Mouse (Mus musculus): ENCODE measurements around the gene Cysrt1. TPM values are rescaled to one million over a fixed set of nuclear protein-coding genes. Genes with fewer than 3 reads are reported as not detected.
A peak's percentile ranks its signal among the peaks of the same experiment; 100 is the strongest.

Gene Cysrt1
- polyA plus RNA-seq, 1 experiment from 2014 or later, result 66.0 TPM

GRCm38 (mm10) chr2:25225811-25226379, 16.4 kb downstream of the Cysrt1 start:
- no peaks in the 10 kb centered on the region for H3K9me3 ChIP-seq (replicated peaks; ENCODE audit: control insufficient read depth, low read length)
- ATAC-seq (ENCODE audit: insufficient read depth, low FRiP score), result no peak
- 0 out of 2 replicates have a peak, but pooled peaks cover 5% of the 10 kb centered on the region for H3K36me3 ChIP-seq (ENCODE audit: control insufficient read depth, insufficient read depth, low read length)
- WGBS, result 68% methylated on average over 8 of the region's 8 CpGs
- H3K9ac ChIP-seq (ENCODE audit: low read length), result peak overlapping the region; percentile 75; the same call in 1 of the 2 replicates
- peak overlapping the region; percentile 99 for H3K27ac ChIP-seq (ENCODE audit: low read length)
- peak overlapping the region; percentile 60 for H3K4me2 ChIP-seq (ENCODE audit: low read depth, low read length)
- H3K4me3 ChIP-seq (replicated peaks; ENCODE audit: low read length), result peak overlapping the region; percentile 63
- H3K4me1 ChIP-seq (ENCODE audit: control insufficient read depth, insufficient read depth, low read length), result peaks cover 22% of the 10 kb centered on the region
- H3K27me3 ChIP-seq (ENCODE audit: control insufficient read depth, insufficient read depth, low read length), result no peaks in the 10 kb centered on the region

GRCm38 (mm10) chr2:25224766-25225752, 17.2 kb downstream of the Cysrt1 start:
- H3K27ac ChIP-seq (ENCODE audit: low read length), result peak overlapping the region; percentile 99
- WGBS, result 2% methylated on average over 41 of the region's 41 CpGs
- H3K9ac ChIP-seq (ENCODE audit: low read length), result peak overlapping the region; percentile 75

DNA sequence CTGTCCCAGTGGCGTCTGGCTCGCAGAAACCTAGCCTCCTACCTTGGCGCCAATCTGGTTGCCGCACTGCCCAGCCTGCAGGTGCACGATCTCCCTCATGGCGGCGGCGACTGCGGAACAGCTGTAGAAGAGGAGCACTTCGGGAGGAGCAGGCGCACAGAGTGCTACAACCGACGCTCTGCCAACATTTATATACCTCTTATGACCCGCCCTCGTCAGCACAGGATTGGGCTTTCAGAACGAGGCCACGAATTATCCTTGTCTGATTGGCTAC, 17.8 kb downstream of the Cysrt1 start, which contains the start of gene Tubb4b:
TSS of gene Tubb4b (minus strand) at position 211 of the 274 bp plus-strand sequence.
- ATAC-seq (ENCODE audit: insufficient read depth, low FRiP score), result no peak
- Histone ChIP-seq H3K36me3 (ENCODE audit: control insufficient read depth, insufficient read depth, low read length) (0 out of 2 replicates have a peak, but pooled peaks cover 5% of the 10 kb centered on the region), H3K4me2 (ENCODE audit: low read depth, low read length) (peak within 1 kb of the TSS; percentile 98), H3K27me3 (ENCODE audit: control insufficient read depth, insufficient read depth, low read length) (no peaks in the 10 kb centered on the region), H3K4me1 (ENCODE audit: control insufficient read depth, insufficient read depth, low read length) (peaks cover 22% of the 10 kb centered on the region), H3K9me3 (replicated peaks; ENCODE audit: control insufficient read depth, low read length) (no peaks in the 10 kb centered on the region), H3K27ac (ENCODE audit: low read length) (peak within 1 kb of the TSS; percentile 99), H3K9ac (ENCODE audit: low read length) (peak within 1 kb of the TSS; percentile 91), H3K4me3 (replicated peaks; ENCODE audit: low read length) (peak within 1 kb of the TSS; percentile 93)
- 0% methylated on average over 17 of the region's 17 CpGs for WGBS

More at GRCm38 (mm10) chr2:25224766-25225752, 17.2 kb downstream of the Cysrt1 start:
- Histone ChIP-seq H3K27me3 (ENCODE audit: control insufficient read depth, insufficient read depth, low read length) (no peaks in the 10 kb centered on the region), H3K36me3 (ENCODE audit: control insufficient read depth, insufficient read depth, low read length) (0 out of 2 replicates have a peak, but pooled peaks cover 5% of the 10 kb centered on the region), H3K4me2 (ENCODE audit: low read depth, low read length) (peak overlapping the region; percentile 60), H3K4me3 (replicated peaks; ENCODE audit: low read length) (peak overlapping the region; percentile 63), H3K4me1 (ENCODE audit: control insufficient read depth, insufficient read depth, low read length) (peaks cover 22% of the 10 kb centered on the region), H3K9me3 (replicated peaks; ENCODE audit: control insufficient read depth, low read length) (no peaks in the 10 kb centered on the region)
- ATAC-seq (ENCODE audit: insufficient read depth, low FRiP score), result peak; percentile 95

- H3K9ac ChIP-seq (ENCODE audit: low read length), result peak overlapping the region; percentile 91
- whole genome bisulfite sequencing, result under 1% methylated on average over 53 of the region's 53 CpGs
- peak overlapping the region; percentile 98 for H3K27ac ChIP-seq (ENCODE audit: low read length)
- peak overlapping the region; percentile 98 for H3K4me2 ChIP-seq (ENCODE audit: low read depth, low read length)
- H3K27me3 ChIP-seq (ENCODE audit: control insufficient read depth, insufficient read depth, low read length), result no peaks in the 10 kb centered on the region
- H3K9me3 ChIP-seq (replicated peaks; ENCODE audit: control insufficient read depth, low read length), result no peaks in the 10 kb centered on the region
- H3K4me1 ChIP-seq (ENCODE audit: control insufficient read depth, insufficient read depth, low read length), result peaks cover 21% of the 10 kb centered on the region
- ATAC-seq (ENCODE audit: insufficient read depth, low FRiP score), result peak; percentile 67
- peak overlapping the region; percentile 93 for H3K4me3 ChIP-seq (replicated peaks; ENCODE audit: low read length)
- 0 out of 2 replicates have a peak, but pooled peaks cover 5% of the 10 kb centered on the region for H3K36me3 ChIP-seq (ENCODE audit: control insufficient read depth, insufficient read depth, low read length)
These were observed 18.4 kb downstream of the Cysrt1 start for GRCm38 (mm10) chr2:25223681-25224491.

DNA sequence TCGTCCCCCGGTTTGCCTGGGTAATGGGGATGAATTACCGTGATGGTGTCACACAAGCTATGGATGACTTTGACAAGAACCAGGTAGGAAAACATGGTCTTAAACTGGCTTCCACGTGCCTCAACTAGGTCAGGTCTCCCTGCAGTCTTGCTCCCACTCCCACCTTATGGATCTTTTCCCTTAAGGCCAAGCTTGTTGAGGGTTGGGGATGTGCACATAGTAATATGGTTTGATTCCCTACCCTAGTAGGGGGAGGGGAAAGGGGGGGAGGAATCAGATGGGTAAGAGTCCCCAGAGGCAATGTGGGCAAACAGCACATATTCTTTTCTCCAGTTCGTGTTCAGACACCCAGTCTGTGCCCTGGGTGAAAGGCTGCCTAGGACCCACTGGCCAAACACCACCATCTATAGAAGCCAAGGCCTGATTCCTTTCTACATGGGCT, 20.9 kb downstream of the Cysrt1 start:
- H3K27ac ChIP-seq (ENCODE audit: low read length), result no peak overlapping the region
- ATAC-seq (ENCODE audit: insufficient read depth, low FRiP score), result no peak
- H3K36me3 ChIP-seq (ENCODE audit: control insufficient read depth, insufficient read depth, low read length), result 0 out of 2 replicates have a peak, but pooled peaks cover 5% of the 10 kb centered on the region
- no peak overlapping the region for H3K4me3 ChIP-seq (replicated peaks; ENCODE audit: low read length)
- no peak overlapping the region for H3K9ac ChIP-seq (ENCODE audit: low read length)
- peaks cover 17% of the 10 kb centered on the region for H3K4me1 ChIP-seq (ENCODE audit: control insufficient read depth, insufficient read depth, low read length)
- no peaks in the 10 kb centered on the region for H3K27me3 ChIP-seq (ENCODE audit: control insufficient read depth, insufficient read depth, low read length)
- 65% methylated on average over 5 of the region's 5 CpGs for WGBS
- no peak overlapping the region for H3K4me2 ChIP-seq (ENCODE audit: low read depth, low read length)
- H3K9me3 ChIP-seq (replicated peaks; ENCODE audit: control insufficient read depth, low read length), result no peaks in the 10 kb centered on the region

DNA sequence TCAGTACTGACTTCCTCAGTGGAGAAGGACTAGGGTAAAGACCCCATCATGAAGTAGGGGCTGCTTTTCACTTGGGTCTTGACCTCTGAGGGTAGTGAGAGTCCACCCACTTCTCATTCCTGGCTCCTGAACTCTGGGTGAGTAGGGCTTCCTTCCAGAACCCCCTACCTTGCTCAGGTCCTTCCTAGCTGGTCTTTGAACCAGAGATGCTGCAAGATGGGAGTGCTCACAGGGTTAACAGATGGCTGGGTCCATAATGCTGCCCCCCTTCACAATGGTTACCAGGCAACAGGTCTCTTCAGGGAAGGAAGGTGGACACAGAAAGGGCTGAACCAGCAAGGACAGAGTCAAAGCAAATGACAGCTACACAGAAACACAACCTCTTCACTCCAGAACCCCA, 23.8 kb downstream of the Cysrt1 start, which contains the start of gene Fam166a:
TSS of gene Fam166a (plus strand) at position 301 of the 400 bp plus-strand sequence.
- Histone ChIP-seq H3K4me1 (ENCODE audit: control insufficient read depth, insufficient read depth, low read length) (peaks cover 3% of the 10 kb centered on the region), H3K9ac (ENCODE audit: low read length) (no peak within 1 kb of the TSS), H3K4me3 (replicated peaks; ENCODE audit: low read length) (no peak within 1 kb of the TSS), H3K27ac (ENCODE audit: low read length) (no peak within 1 kb of the TSS), H3K27me3 (ENCODE audit: control insufficient read depth, insufficient read depth, low read length) (no peaks in the 10 kb centered on the region), H3K36me3 (ENCODE audit: control insufficient read depth, insufficient read depth, low read length) (0 out of 2 replicates have a peak, but pooled peaks cover 5% of the 10 kb centered on the region), H3K9me3 (replicated peaks; ENCODE audit: control insufficient read depth, low read length) (no peaks in the 10 kb centered on the region), H3K4me2 (ENCODE audit: low read depth, low read length) (no peak within 1 kb of the TSS)
- no peak for ATAC-seq (ENCODE audit: insufficient read depth, low FRiP score)

- 0 out of 2 replicates have a peak, but pooled peaks cover 5% of the 10 kb centered on the region for H3K36me3 ChIP-seq (ENCODE audit: control insufficient read depth, insufficient read depth, low read length)
- H3K9me3 ChIP-seq (replicated peaks; ENCODE audit: control insufficient read depth, low read length), result no peaks in the 10 kb centered on the region
- WGBS, result 60% methylated on average over 2 of the region's 2 CpGs
- no peak for ATAC-seq (ENCODE audit: insufficient read depth, low FRiP score)
- H3K27ac ChIP-seq (ENCODE audit: low read length), result no peak overlapping the region
- no peak overlapping the region for H3K4me2 ChIP-seq (ENCODE audit: low read depth, low read length)
- no peaks in the 10 kb centered on the region for H3K4me1 ChIP-seq (ENCODE audit: control insufficient read depth, insufficient read depth, low read length)
- no peaks in the 10 kb centered on the region for H3K27me3 ChIP-seq (ENCODE audit: control insufficient read depth, insufficient read depth, low read length)
- no peak overlapping the region for H3K9ac ChIP-seq (ENCODE audit: low read length)
- H3K4me3 ChIP-seq (replicated peaks; ENCODE audit: low read length), result no peak overlapping the region
These were observed 24.6 kb downstream of the Cysrt1 start for GRCm38 (mm10) chr2:25217666-25218065.

DNA sequence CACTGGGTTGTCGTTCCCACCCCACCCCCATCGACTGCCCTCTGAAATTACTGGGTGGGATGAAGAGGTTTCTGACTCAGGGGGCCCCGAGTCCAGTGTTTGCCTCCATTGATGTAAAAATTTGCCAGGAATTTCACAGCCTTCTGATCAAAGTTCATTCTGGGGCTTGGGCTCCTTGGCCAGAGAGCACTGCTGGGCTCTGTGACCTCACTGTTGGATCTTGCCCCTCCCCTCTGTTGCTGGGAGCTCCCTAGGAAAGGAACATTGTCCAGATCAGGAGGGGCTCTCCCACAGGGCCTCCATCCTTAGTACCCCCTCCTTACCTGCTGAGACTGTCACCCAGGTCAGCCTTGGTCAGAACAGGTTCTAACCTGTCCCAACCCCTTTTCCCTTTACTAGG, 27.8 kb downstream of the Cysrt1 start, which contains the start of gene Stpg3:
TSS of gene Stpg3 (minus strand) at position 194 of the 400 bp plus-strand sequence.
- 61% methylated on average over 3 of the region's 3 CpGs for WGBS
- Histone ChIP-seq H3K4me3 (replicated peaks; ENCODE audit: low read length) (no peak within 1 kb of the TSS), H3K4me1 (ENCODE audit: control insufficient read depth, insufficient read depth, low read length) (peaks cover 10% of the 10 kb centered on the region), H3K27me3 (ENCODE audit: control insufficient read depth, insufficient read depth, low read length) (no peaks in the 10 kb centered on the region), H3K9me3 (replicated peaks; ENCODE audit: control insufficient read depth, low read length) (no peaks in the 10 kb centered on the region), H3K4me2 (ENCODE audit: low read depth, low read length) (no peak within 1 kb of the TSS), H3K9ac (ENCODE audit: low read length) (no peak within 1 kb of the TSS), H3K27ac (ENCODE audit: low read length) (no peak within 1 kb of the TSS), H3K36me3 (ENCODE audit: control insufficient read depth, insufficient read depth, low read length) (no peaks in the 10 kb centered on the region)
- ATAC-seq (ENCODE audit: insufficient read depth, low FRiP score), result no peak

Measured in stomach, embryonic 16.5 days (tissue).